ENCODE assay signal across 8 mouse cellular contexts in genomic region chr7:7295595-7295994, GRCm38 (mm10). TPM values are rescaled to one million over a fixed set of nuclear protein-coding genes. Genes with fewer than 3 reads are reported as not detected.
DNase-seq lines count a peak whose midpoint lies in the region.

No protein-coding gene starts in this region.

- intact Hi-C loops in gastrocnemius, postnatal 36 days (cut with DNase I) = loop anchor here (10.0 kb wide), 1 partner anchor 121 kb away; the partner anchor contains the start of gene Zfp418

- DNase-seq in gastrocnemius, adult 18-20 months (ENCODE audit: low spot score) = peak; percentile 58
- DNase-seq in gastrocnemius, postnatal 36 days = no peak
- peak; percentile 65 for DNase-seq in 3T3-L1 (ENCODE audit: low read depth, low spot score)
- peak; percentile 49 for DNase-seq in T-cell, adult 2 months (ENCODE audit: low spot score)
- DNase-seq in embryo, embryonic 10 days (ENCODE audit: low spot score) = peak; percentile 46
- DNase-seq in layer of hippocampus, adult 11-12 months (ENCODE audit: low spot score) = peak; percentile 80
- DNase-seq in naive thymus-derived CD4-positive, alpha-beta T cell, adult 2 months (ENCODE audit: low read depth) = peak; percentile 76
- no peak for DNase-seq in neural tube, embryonic 10.5 days (ENCODE audit: extremely low spot score, low spot score)

RNA-seq across cellular contexts. Expression of gene Clcn4, which starts 5.1 kb away (rescaled TPM):
- 10 to 100 TPM; 32.7 to 33.6 TPM for total RNA-seq in gastrocnemius, adult 18-20 months (2021)
- 10 to 100 TPM; 30.6 to 30.9 TPM for total RNA-seq in gastrocnemius, postnatal 36 days (2021)

RNA-seq across cellular contexts. Expression of gene Gm45844, which starts 17.5 kb away (rescaled TPM):
- 1 to 10 TPM; 1.4 to 1.6 TPM for total RNA-seq in gastrocnemius, adult 18-20 months (2021)
- 1 to 10 TPM in 1 of 2 experiments, under 1 TPM in 1; 0.37 to 1.1 TPM for total RNA-seq in gastrocnemius, postnatal 36 days (2021)

RNA-seq across cellular contexts. Expression of gene Vmn2r30, which starts 41.8 kb away (rescaled TPM):
- total RNA-seq in gastrocnemius, adult 18-20 months (2021) = not detected
- total RNA-seq in gastrocnemius, postnatal 36 days (2021) = not detected

RNA-seq across cellular contexts. Expression of gene Vmn2r29, which starts 48.5 kb away (rescaled TPM):
- under 1 TPM in 1 of 2 experiments, not detected in 1; 0.09 TPM for total RNA-seq in gastrocnemius, adult 18-20 months (2021)
- total RNA-seq in gastrocnemius, postnatal 36 days (2021) = under 1 TPM; 0.15 to 0.17 TPM

Comparison
In these comparisons a context has a peak if more than half of its experiments do, and no peak if none do; other contexts are left out.
1. DNase-seq: peak in gastrocnemius, adult 18-20 months (single experiment), 3T3-L1 (single experiment), T-cell, adult 2 months (single experiment), embryo, embryonic 10 days (single experiment), layer of hippocampus, adult 11-12 months (single experiment) and naive thymus-derived CD4-positive, alpha-beta T cell, adult 2 months (single experiment); none in gastrocnemius, postnatal 36 days (0 of 2) and neural tube, embryonic 10.5 days (single experiment).